Mouse (Mus musculus): ENCODE measurements at regions not wholly inside any gene's neighbourhood (a gene's known extent, or its start where the extent isn't known, plus 50 kb on each side); places are given as distances from the start of the nearest gene placed in this dataset.
A peak's percentile ranks its signal among the peaks of the same experiment; 100 is the strongest.
"Not testable (repeated sequence)": the region's sequence is repeated elsewhere in the genome, so short reads cannot be mapped to it uniquely, and the experiment has no call there.

- Histone ChIP-seq H3K4me1 (peaks cover 32% of the 10 kb centered on the region), H3K4me3 (no peak overlapping the region), H3K9me3 (replicated peaks) (peaks cover 10% of the 10 kb centered on the region; the same call in 1 of the 2 replicates), H3K4me2 (no peak overlapping the region), H3K27ac (no peak overlapping the region), H3K9ac (no peak overlapping the region), H3K36me3 (no peaks in the 10 kb centered on the region), H3K27me3 (replicated peaks) (peaks cover 9% of the 10 kb centered on the region)
- ATAC-seq = no peak
- WGBS (ENCODE audit: insufficient replicate concordance) = 87% methylated on average over 5 of the region's 5 CpGs
Observed at GRCm38 (mm10) chr8:126812777-126813176, 132.9 kb downstream of the Tomm20 start.

GRCm38 (mm10) chr8:126811358-126811757, 134.3 kb downstream of the Tomm20 start:
- ATAC-seq; H3K27me3 ChIP-seq (replicated peaks); H3K9ac ChIP-seq; H3K27ac ChIP-seq; H3K9me3 ChIP-seq (replicated peaks); H3K36me3 ChIP-seq; H3K4me2 ChIP-seq; H3K4me3 ChIP-seq: not testable (repeated sequence)
- peaks cover 34% of the 10 kb centered on the region for H3K4me1 ChIP-seq
- 49% methylated on average over 2 of the region's 2 CpGs for WGBS (ENCODE audit: insufficient replicate concordance)

GRCm38 (mm10) chr8:126810516-126810915, 135.1 kb downstream of the Tomm20 start:
- Histone ChIP-seq H3K4me2 (no peak overlapping the region), H3K4me1 (peaks cover 34% of the 10 kb centered on the region), H3K27ac (no peak overlapping the region), H3K36me3 (no peaks in the 10 kb centered on the region), H3K9me3 (replicated peaks) (peaks cover 10% of the 10 kb centered on the region; the same call in 1 of the 2 replicates), H3K4me3 (no peak overlapping the region), H3K27me3 (replicated peaks) (peaks cover 9% of the 10 kb centered on the region), H3K9ac (no peak overlapping the region)
- ATAC-seq = no peak
- 80% methylated on average over 5 of the region's 5 CpGs for WGBS (ENCODE audit: insufficient replicate concordance)

GRCm38 (mm10) chr8:126809321-126809720, 136.3 kb downstream of the Tomm20 start:
- Histone ChIP-seq H3K27me3 (replicated peaks) (peaks cover 9% of the 10 kb centered on the region), H3K36me3 (no peaks in the 10 kb centered on the region), H3K4me2 (no peak overlapping the region), H3K4me3 (no peak overlapping the region), H3K9ac (no peak overlapping the region), H3K4me1 (peaks cover 32% of the 10 kb centered on the region), H3K9me3 (replicated peaks) (peaks cover 10% of the 10 kb centered on the region; the same call in 1 of the 2 replicates), H3K27ac (no peak overlapping the region)
- 74% methylated on average over 1 of the region's 1 CpGs for WGBS (ENCODE audit: insufficient replicate concordance)
- no peak for ATAC-seq

GRCm38 (mm10) chr8:126808496-126808895, 137.1 kb downstream of the Tomm20 start:
- 76% methylated on average over 4 of the region's 4 CpGs for WGBS (ENCODE audit: insufficient replicate concordance)
- H3K9me3 ChIP-seq (replicated peaks) = peaks cover 8% of the 10 kb centered on the region; the same call in 1 of the 2 replicates
- H3K36me3 ChIP-seq = no peaks in the 10 kb centered on the region
- no peak overlapping the region for H3K4me2 ChIP-seq
- no peak overlapping the region for H3K27ac ChIP-seq
- H3K4me1 ChIP-seq = peaks cover 38% of the 10 kb centered on the region
- peaks cover 9% of the 10 kb centered on the region for H3K27me3 ChIP-seq (replicated peaks)
- no peak overlapping the region for H3K4me3 ChIP-seq
- no peak for ATAC-seq
- no peak overlapping the region for H3K9ac ChIP-seq

GRCm38 (mm10) chr8:126807171-126807768, 138.4 kb downstream of the Tomm20 start:
- Histone ChIP-seq H3K27me3 (replicated peaks) (peaks cover 9% of the 10 kb centered on the region), H3K36me3 (no peaks in the 10 kb centered on the region), H3K9ac (no peak overlapping the region), H3K4me1 (peaks cover 48% of the 10 kb centered on the region), H3K4me3 (no peak overlapping the region), H3K27ac (peak overlapping the region; percentile 52; the same call in 1 of the 2 replicates), H3K4me2 (no peak overlapping the region), H3K9me3 (replicated peaks) (no peaks in the 10 kb centered on the region)
- WGBS (ENCODE audit: insufficient replicate concordance) = 21% methylated on average over 8 of the region's 8 CpGs
- no peak for ATAC-seq

GRCm38 (mm10) chr8:126806591-126806990, 139.1 kb downstream of the Tomm20 start:
- peaks cover 48% of the 10 kb centered on the region for H3K4me1 ChIP-seq
- peak overlapping the region; percentile 52 for H3K27ac ChIP-seq
- no peaks in the 10 kb centered on the region for H3K36me3 ChIP-seq
- H3K9ac ChIP-seq = no peak overlapping the region
- ATAC-seq = no peak
- no peak overlapping the region for H3K4me3 ChIP-seq
- H3K27me3 ChIP-seq (replicated peaks) = peaks cover 9% of the 10 kb centered on the region
- no peaks in the 10 kb centered on the region for H3K9me3 ChIP-seq (replicated peaks)
- WGBS (ENCODE audit: insufficient replicate concordance) = 66% methylated on average over 2 of the region's 2 CpGs
- no peak overlapping the region for H3K4me2 ChIP-seq

GRCm38 (mm10) chr8:126806181-126806560, 139.5 kb downstream of the Tomm20 start:
- Histone ChIP-seq H3K4me3 (no peak overlapping the region), H3K4me2 (no peak overlapping the region), H3K9ac (no peak overlapping the region), H3K9me3 (replicated peaks) (no peaks in the 10 kb centered on the region), H3K4me1 (peaks cover 48% of the 10 kb centered on the region), H3K27me3 (replicated peaks) (peaks cover 9% of the 10 kb centered on the region), H3K27ac (peak overlapping the region; percentile 52), H3K36me3 (no peaks in the 10 kb centered on the region)
- ATAC-seq = no peak
- 40% methylated on average over 3 of the region's 3 CpGs for WGBS (ENCODE audit: insufficient replicate concordance)

- WGBS (ENCODE audit: insufficient replicate concordance) = 43% methylated on average over 13 of the region's 13 CpGs
- Histone ChIP-seq H3K9ac (no peak overlapping the region), H3K36me3 (no peaks in the 10 kb centered on the region), H3K27me3 (replicated peaks) (peaks cover 9% of the 10 kb centered on the region), H3K4me1 (peaks cover 48% of the 10 kb centered on the region), H3K4me2 (no peak overlapping the region), H3K4me3 (no peak overlapping the region), H3K9me3 (replicated peaks) (no peaks in the 10 kb centered on the region), H3K27ac (peak overlapping the region; percentile 52)
- peak; percentile 49 for ATAC-seq
Observed at GRCm38 (mm10) chr8:126805365-126806180, 140.1 kb downstream of the Tomm20 start.

GRCm38 (mm10) chr8:126804115-126804514, 141.5 kb downstream of the Tomm20 start:
- 22% methylated on average over 7 of the region's 7 CpGs for WGBS (ENCODE audit: insufficient replicate concordance)
- Histone ChIP-seq H3K9ac (no peak overlapping the region), H3K27ac (no peak overlapping the region), H3K36me3 (no peaks in the 10 kb centered on the region), H3K27me3 (replicated peaks) (peaks cover under 1% of the 10 kb centered on the region; the same call in 1 of the 2 replicates), H3K4me3 (no peak overlapping the region), H3K4me2 (no peak overlapping the region), H3K9me3 (replicated peaks) (no peaks in the 10 kb centered on the region), H3K4me1 (peaks cover 48% of the 10 kb centered on the region)
- ATAC-seq = no peak

- Histone ChIP-seq H3K27me3 (replicated peaks) (no peaks in the 10 kb centered on the region), H3K4me2 (no peak overlapping the region), H3K9ac (no peak overlapping the region), H3K36me3 (no peaks in the 10 kb centered on the region), H3K4me3 (no peak overlapping the region), H3K27ac (no peak overlapping the region), H3K9me3 (replicated peaks) (no peaks in the 10 kb centered on the region), H3K4me1 (peaks cover 45% of the 10 kb centered on the region)
- 44% methylated on average over 4 of the region's 4 CpGs for WGBS (ENCODE audit: insufficient replicate concordance)
- no peak for ATAC-seq
Observed at GRCm38 (mm10) chr8:126802641-126803040, 143.0 kb downstream of the Tomm20 start.

GRCm38 (mm10) chr8:126800976-126801375, 144.7 kb downstream of the Tomm20 start:
- H3K4me3 ChIP-seq = no peak overlapping the region
- H3K4me1 ChIP-seq = peaks cover 32% of the 10 kb centered on the region
- no peaks in the 10 kb centered on the region for H3K36me3 ChIP-seq
- 52% methylated on average over 6 of the region's 6 CpGs for WGBS (ENCODE audit: insufficient replicate concordance)
- no peak overlapping the region for H3K27ac ChIP-seq
- H3K9me3 ChIP-seq (replicated peaks) = no peaks in the 10 kb centered on the region
- no peak overlapping the region for H3K9ac ChIP-seq
- H3K27me3 ChIP-seq (replicated peaks) = no peaks in the 10 kb centered on the region
- ATAC-seq = no peak
- no peak overlapping the region for H3K4me2 ChIP-seq

Measured in liver, embryonic 12.5 days (tissue).